Mouse (Mus musculus) liver, postnatal 0 days (tissue): Measurements from ENCODE around the gene Trim9.

Experiments used
- CTCF ChIP-seq: sonication (generic); IDR thresholded peaks from 2 replicates; pipeline ENCODE4 v1.5.1; 2016; ENCODE audit warnings: antibody characterized with exemption, low read depth
- EP300 ChIP-seq: IDR thresholded peaks from 2 replicates; pipeline ENCODE4 v1.6.1; 2016; ENCODE audit warnings: antibody characterized with exemption, low read depth, mild to moderate bottlenecking

DNA sequence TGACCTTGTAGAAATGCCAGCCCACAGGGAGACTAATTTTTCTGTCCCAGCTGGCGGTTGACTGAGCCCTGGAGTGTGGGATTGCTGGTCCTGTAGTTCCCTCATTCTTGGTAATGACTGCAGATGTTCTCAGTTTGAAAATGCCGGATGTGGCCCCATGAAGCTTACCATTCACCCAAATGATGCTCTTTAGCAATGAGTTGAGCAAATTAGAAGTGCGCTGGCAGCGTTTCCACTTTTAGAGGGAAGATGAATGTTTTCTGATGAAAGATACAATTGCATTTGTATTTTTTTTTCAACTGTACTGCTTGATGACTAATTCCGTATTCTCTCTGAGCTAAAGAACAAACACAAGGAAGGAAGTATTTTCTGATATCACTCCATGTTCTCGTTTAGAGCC is 2.4 kb upstream of the Trim9 start:
- TF ChIP-seq CTCF (no peak), EP300 (no peak)
